Mouse (Mus musculus) neural tube, embryonic 13.5 days (tissue): ENCODE data around the gene Wdr24. TPM values are rescaled to one million over a fixed set of nuclear protein-coding genes. Genes with fewer than 3 reads are reported as not detected.

Source experiments
- ATAC-seq: fragments of 200-750 bp; cut with Nextera tagmentation; 2 replicates; pipeline ENCODE4 v1.8.0; 2017; ENCODE audit warnings: low read depth, mild to moderate bottlenecking, moderate TSS enrichment, moderate library complexity
- H3K27ac ChIP-seq: fragments of 300-500 bp; sonication (generic); replicated peaks from 2 replicates; pipeline ENCODE4 v1.5.1; 2015; ENCODE audit warnings: moderate library complexity, mild to moderate bottlenecking, inconsistent platforms
- H3K27me3 ChIP-seq: fragments of 300-500 bp; sonication (generic); 2 replicates; pipeline ENCODE4 v1.6.1; 2015; ENCODE audit warnings: mild to moderate bottlenecking, inconsistent platforms
- H3K36me3 ChIP-seq: fragments of 300-500 bp; sonication (generic); 2 replicates; pipeline ENCODE4 v1.6.1; 2015; ENCODE audit warnings: mild to moderate bottlenecking, inconsistent platforms
- H3K4me1 ChIP-seq: fragments of 300-500 bp; sonication (generic); replicated peaks from 2 replicates; pipeline ENCODE4 v1.6.1; 2015; ENCODE audit warnings: inconsistent platforms
- H3K4me2 ChIP-seq: fragments of 300-500 bp; sonication (generic); 2 replicates; pipeline ENCODE4 v1.6.1; 2015; ENCODE audit warnings: inconsistent platforms, mild to moderate bottlenecking, moderate library complexity
- H3K4me3 ChIP-seq: fragments of 300-500 bp; sonication (generic); 2 replicates; pipeline ENCODE4 v1.5.1; 2015; ENCODE audit warnings: mild to moderate bottlenecking, inconsistent platforms
- H3K9ac ChIP-seq: fragments of 300-500 bp; sonication (generic); 2 replicates; pipeline ENCODE4 v1.6.1; 2015; ENCODE audit warnings: moderate library complexity, mild to moderate bottlenecking, inconsistent platforms
- H3K9me3 ChIP-seq: fragments of 300-500 bp; sonication (generic); 2 replicates; pipeline ENCODE4 v1.6.1; 2016; ENCODE audit warnings: inconsistent platforms
- WGBS: fragments of 180-500 bp; shearing (Covaris S2); methylation state at CpG from one replicate; pipeline ENCODE4 v1.1.7; 2015; 5-methylcytosine and 5-hydroxymethylcytosine counted together
- polyA plus RNA-seq: library from polyadenylated mRNA; unstranded; fragments of >200 nt; fragmentation: Nextera tagmentation; extraction: Ambion mirVana; gene quantifications from 2 replicates; pipeline ENCODE4 v1.2.1, GENCODE M21; 2015

Gene Wdr24
- 27.0 and 28.3 TPM in 2 replicates for polyA plus RNA-seq

DNA sequence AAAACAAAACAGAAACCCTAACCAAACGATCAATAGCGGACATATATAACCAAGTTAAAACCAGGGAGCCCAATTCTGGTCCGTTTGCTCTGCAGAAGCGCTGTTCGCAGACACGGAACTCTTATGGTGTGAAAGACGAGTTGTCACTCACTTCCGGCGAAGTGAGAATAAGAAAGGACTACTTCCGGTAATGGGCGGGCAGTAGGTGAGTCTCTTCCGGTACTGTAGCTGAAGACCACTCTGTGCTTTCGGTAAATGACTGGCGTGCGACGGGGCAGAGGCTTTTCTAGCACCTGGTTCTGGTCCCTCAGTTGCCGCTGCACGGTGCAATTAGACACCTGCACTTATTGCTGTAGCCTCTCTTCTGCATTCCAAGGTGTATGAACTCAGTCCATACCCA is at the start of gene Wdr24:
Gene Wdr24, plus strand, starts transcription at position 176 of the 400 bp plus-strand sequence.
- H3K4me2 ChIP-seq = peak within 1 kb of the TSS; percentile 99
- ATAC-seq = peak; percentile 44
- peak within 1 kb of the TSS; percentile 91 for H3K9ac ChIP-seq
- peak within 1 kb of the TSS; percentile 76 for H3K27ac ChIP-seq
- peaks cover 45% of the 10 kb centered on the region for H3K36me3 ChIP-seq
- WGBS = 1% methylated on average over 18 of the region's 18 CpGs
- H3K27me3 ChIP-seq = peaks cover 27% of the 10 kb centered on the region
- H3K9me3 ChIP-seq = no peaks in the 10 kb centered on the region
- H3K4me1 ChIP-seq = peaks cover 54% of the 10 kb centered on the region
- H3K4me3 ChIP-seq = peak within 1 kb of the TSS; percentile 69

DNA sequence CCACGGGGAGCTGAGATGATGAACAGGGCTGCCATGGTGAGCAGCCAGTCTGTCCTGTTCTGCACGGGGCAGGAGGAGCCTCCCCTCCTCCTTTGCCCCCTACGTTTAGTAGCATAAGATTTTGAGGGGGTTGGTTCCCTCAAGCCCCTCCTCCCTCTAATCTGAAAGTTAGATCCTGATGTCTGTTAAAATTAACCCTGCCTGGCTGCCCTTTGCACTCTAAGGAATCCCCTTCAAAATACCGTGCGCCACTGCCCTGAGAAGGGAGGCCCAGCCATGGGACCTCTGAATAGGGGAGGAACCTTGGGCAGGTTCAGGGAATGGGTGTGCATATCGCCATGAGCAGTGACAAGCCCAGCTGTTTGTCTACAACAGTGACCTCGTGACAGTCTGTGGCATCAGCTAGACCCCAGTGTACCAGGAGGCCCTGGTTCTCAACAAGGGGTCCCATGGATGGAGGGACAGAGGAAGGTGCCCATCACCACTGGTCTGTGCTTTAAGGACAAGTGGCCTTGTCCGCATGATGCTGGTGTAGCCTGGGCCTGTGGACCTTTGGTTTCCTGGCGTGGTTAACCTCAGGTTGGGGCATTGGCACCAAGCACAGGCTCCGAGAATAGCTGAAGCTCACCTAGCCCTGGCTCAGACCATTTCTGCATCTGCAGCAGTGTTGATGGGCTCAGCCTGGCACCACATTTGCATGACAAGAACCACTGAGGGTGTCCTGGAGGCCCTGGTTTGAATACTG is 47.9 kb upstream of the Wdr24 start:
- ATAC-seq = no peak
- Histone ChIP-seq H3K4me1 (peaks cover 13% of the 10 kb centered on the region), H3K36me3 (peaks cover 18% of the 10 kb centered on the region)

DNA sequence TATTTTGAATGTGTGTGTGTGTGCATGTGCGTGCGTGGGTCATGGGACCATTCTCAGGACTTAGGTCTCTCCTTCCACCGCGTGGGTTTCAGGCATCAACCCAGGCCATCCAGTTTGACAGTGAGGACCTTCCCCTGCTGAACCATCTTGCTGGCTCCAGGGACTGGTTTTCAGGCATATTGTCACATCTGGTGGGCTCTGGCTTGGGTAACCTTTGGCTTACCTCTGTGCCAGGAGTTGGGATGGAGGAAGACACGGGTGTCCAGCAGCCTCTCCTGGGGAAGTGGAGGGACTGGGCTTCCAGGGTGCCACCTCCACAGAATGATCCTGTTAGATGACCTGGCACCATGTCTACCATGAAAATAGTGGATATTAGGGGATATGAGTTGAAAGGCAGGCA is 45.5 kb upstream of the Wdr24 start:
- H3K9me3 ChIP-seq = no peaks in the 10 kb centered on the region
- no peak overlapping the region for H3K27ac ChIP-seq
- H3K4me3 ChIP-seq = no peak overlapping the region
- no peak overlapping the region for H3K4me2 ChIP-seq
- 93% methylated on average over 5 of the region's 5 CpGs for WGBS
- H3K9ac ChIP-seq = no peak overlapping the region
- peaks cover 15% of the 10 kb centered on the region for H3K4me1 ChIP-seq
- H3K27me3 ChIP-seq = no peaks in the 10 kb centered on the region
- ATAC-seq = no peak
- peaks cover 43% of the 10 kb centered on the region for H3K36me3 ChIP-seq

More for the DNA sequence above, 47.9 kb upstream of the Wdr24 start:
- Histone ChIP-seq H3K9me3 (no peaks in the 10 kb centered on the region), H3K27me3 (no peaks in the 10 kb centered on the region), H3K9ac (no peak overlapping the region), H3K4me2 (no peak overlapping the region), H3K4me3 (no peak overlapping the region), H3K27ac (no peak overlapping the region)
- WGBS = 81% methylated on average over 10 of the region's 10 CpGs

DNA sequence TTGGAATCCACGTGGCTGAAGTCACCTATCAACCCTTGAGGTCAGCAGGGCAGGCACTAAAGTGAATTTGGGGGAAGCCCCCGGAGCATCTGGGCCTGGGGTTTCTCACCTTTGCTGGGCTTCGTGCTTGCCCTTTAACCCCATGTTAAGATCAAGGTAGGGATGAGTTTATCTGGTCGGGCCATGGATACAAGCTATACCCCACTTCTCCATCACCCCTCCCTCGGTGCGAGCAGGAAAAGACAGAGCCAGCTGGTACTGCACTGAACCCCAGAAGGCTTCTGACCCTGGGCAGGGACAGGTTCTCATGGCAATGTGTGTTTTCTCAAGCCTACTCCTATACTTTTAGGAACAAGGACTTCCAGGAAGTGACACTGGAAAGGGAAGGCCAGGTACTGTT is 42.1 kb upstream of the Wdr24 start:
- WGBS = 84% methylated on average over 6 of the region's 6 CpGs
- H3K36me3 ChIP-seq = peaks cover 56% of the 10 kb centered on the region

DNA sequence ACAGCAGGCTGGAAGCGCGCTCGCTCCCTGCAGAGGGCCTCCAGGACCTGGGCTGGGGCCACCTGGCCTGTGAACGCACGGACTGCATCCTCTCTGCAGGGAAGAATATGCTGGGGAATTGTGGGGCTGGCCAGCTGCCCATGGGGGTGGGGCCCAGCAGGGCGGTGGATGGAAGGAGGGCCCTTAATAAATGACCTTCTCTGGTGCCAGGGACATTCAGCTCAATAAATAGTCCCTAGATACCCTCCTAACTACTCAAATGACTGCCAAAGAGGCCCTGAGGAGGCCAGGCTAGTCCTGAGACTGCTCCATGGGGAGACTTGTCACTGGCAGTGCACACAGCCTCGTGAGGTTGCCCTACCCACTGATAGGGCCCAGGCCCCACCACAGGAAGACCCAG is 40.3 kb upstream of the Wdr24 start:
- Histone ChIP-seq H3K27ac (no peak overlapping the region), H3K9ac (peak overlapping the region; percentile 89; the same call in 1 of the 2 replicates), H3K9me3 (no peaks in the 10 kb centered on the region), H3K4me2 (peak overlapping the region; percentile 95), H3K4me3 (no peak overlapping the region; the same call in 1 of the 2 replicates), H3K36me3 (peaks cover 63% of the 10 kb centered on the region), H3K4me1 (peaks cover 26% of the 10 kb centered on the region), H3K27me3 (no peaks in the 10 kb centered on the region)
- 59% methylated on average over 7 of the region's 7 CpGs for WGBS
- ATAC-seq = no peak

More for the DNA sequence above, 42.1 kb upstream of the Wdr24 start:
- no peak overlapping the region for H3K9ac ChIP-seq
- H3K27ac ChIP-seq = no peak overlapping the region
- peaks cover 26% of the 10 kb centered on the region for H3K4me1 ChIP-seq
- H3K4me3 ChIP-seq = no peak overlapping the region
- no peaks in the 10 kb centered on the region for H3K27me3 ChIP-seq
- H3K4me2 ChIP-seq = no peak overlapping the region
- H3K9me3 ChIP-seq = no peaks in the 10 kb centered on the region
- ATAC-seq = no peak

DNA sequence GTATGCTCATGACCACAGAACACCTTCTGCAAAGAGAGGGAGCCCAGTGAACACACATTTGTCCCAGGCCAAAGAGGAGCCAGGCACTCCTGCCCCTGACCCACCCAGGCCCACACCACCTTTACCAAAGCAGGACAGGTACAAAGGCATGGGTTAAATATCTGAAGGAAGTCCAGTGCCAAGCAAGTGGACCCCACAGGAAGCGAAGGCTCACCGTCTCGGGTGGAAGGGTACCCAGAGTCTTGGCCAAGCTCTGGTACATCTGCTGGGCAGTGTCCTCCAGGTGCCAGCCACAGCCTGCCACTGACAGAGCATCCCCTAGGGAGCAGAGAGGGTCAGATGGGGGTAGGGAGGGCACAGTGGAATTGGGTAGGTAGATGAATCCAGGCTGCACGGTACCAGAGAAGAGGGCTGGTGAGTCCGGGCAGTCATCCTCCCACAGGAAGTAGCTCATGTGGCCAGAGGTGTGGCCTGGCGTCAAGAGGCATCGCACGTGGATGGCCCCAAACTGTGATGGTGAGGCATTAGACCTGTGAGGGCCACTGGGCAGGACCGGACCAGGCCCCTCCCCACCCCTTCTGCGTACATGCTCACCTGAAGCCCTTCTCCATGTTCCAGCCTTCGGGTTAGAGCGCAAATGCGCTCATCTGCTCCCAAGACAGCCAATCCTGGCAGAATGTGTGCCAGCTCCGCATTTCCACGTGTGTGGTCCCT is 39.4 kb upstream of the Wdr24 start:
- peak overlapping the region; percentile 95 for H3K4me2 ChIP-seq
- 82% methylated on average over 15 of the region's 15 CpGs for WGBS
- H3K9me3 ChIP-seq = no peaks in the 10 kb centered on the region
- no peak for ATAC-seq
- peak overlapping the region; percentile 89; the same call in 1 of the 2 replicates for H3K27ac ChIP-seq
- peaks cover 70% of the 10 kb centered on the region for H3K36me3 ChIP-seq
- peak overlapping the region; percentile 68 for H3K4me3 ChIP-seq
- H3K9ac ChIP-seq = peak overlapping the region; percentile 89
- H3K4me1 ChIP-seq = peaks cover 26% of the 10 kb centered on the region
- H3K27me3 ChIP-seq = no peaks in the 10 kb centered on the region

DNA sequence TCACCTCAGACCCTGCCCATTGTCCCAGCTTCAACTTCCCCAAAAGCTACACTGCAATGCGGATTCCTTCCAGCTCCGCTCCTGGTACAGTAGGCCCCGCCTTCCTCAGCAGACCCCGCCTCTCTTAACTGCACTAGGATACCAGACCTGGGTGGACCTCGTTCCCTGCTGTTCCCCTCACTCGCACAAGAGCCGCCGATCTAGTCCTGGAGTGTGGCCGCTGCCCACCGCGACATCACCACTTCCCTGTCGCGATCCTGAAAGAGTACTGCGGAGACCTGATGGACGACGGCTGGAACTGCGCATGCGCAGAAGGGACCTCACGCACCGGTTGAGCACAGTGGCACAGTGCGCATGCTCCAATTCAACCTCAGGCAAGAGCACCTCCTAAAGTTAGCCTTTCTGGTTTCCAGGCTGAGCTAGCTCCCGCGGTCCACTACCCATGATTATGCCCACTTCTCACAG is 38.1 kb upstream of the Wdr24 start, which contains the start of gene Haghl:
Gene Haghl, minus strand, starts transcription at position 393 of the 465 bp plus-strand sequence.
- peak within 1 kb of the TSS; percentile 89 for H3K27ac ChIP-seq
- no peaks in the 10 kb centered on the region for H3K9me3 ChIP-seq
- no peaks in the 10 kb centered on the region for H3K27me3 ChIP-seq
- peaks cover 27% of the 10 kb centered on the region for H3K4me1 ChIP-seq
- under 1% methylated on average over 23 of the region's 23 CpGs for WGBS
- peak within 1 kb of the TSS; percentile 89 for H3K9ac ChIP-seq
- H3K4me2 ChIP-seq = peak within 1 kb of the TSS; percentile 95
- peak within 1 kb of the TSS; percentile 68 for H3K4me3 ChIP-seq
- peaks cover 69% of the 10 kb centered on the region for H3K36me3 ChIP-seq
- peak; percentile 77 for ATAC-seq

DNA sequence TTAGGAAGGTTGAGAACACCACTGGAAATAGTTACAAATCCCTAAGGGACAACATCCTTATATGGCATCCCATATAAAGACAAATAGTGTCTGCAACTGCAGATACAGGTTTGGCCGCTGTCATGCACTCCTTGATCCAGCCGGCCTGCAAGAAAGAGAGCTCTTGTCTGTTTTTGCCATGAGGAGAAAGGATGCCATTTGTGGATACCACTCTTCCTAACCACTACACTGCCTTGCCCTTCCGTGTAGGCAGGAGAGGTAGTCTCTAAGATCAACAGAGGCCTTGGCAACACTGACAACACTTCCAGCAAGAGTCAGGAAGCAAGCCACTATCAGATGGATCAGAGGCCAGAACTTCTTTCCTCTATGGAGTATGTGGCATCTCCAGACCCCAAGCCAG is 37.1 kb upstream of the Wdr24 start, which contains the start of gene Ccdc78:
Gene Ccdc78, plus strand, starts transcription at position 301 of the 400 bp plus-strand sequence.
- ATAC-seq = no peak
- H3K4me2 ChIP-seq = peak within 1 kb of the TSS; percentile 95
- 85% methylated on average over 3 of the region's 3 CpGs for WGBS
- peak within 1 kb of the TSS; percentile 89 for H3K9ac ChIP-seq
- H3K27me3 ChIP-seq = no peaks in the 10 kb centered on the region
- H3K9me3 ChIP-seq = no peaks in the 10 kb centered on the region
- H3K36me3 ChIP-seq = peaks cover 60% of the 10 kb centered on the region
- H3K4me3 ChIP-seq = peak within 1 kb of the TSS; percentile 68
- peaks cover 36% of the 10 kb centered on the region for H3K4me1 ChIP-seq
- peak within 1 kb of the TSS; percentile 89 for H3K27ac ChIP-seq

DNA sequence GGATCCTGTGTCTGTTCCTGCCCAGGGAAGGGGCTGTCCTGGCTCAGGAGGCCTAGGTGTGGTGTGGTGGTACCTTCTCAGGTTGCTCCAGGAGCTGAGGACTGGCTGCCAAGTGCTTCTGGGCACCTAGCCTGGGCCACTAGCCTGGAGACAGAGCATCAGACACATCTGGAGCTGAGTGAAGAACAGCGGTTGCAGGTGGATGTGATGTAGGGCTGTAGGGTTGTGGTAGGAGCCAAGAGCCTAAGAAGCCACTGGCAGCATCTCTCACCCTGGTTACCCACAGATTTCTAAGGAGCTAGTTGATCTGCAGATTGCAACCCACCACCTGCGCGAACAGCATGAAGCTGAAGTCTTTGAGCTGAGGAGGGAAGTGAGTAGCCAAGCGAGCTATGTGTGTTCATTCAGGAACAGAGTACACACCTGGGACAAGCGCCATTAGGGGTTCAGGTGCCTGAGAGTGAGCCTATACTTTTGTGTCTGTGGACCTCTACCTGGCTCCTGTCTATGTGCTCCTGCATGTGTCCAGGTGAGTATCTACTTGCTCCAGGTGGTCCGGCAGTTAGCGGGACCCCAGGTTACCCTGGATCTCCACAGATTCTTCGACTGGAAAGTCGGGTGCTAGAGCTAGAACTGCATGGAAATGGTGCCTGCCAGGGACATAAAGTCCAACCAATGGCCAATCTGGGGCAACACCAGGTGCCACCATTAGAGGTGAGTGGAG is 36.5 kb upstream of the Wdr24 start:
- H3K27ac ChIP-seq = no peak overlapping the region
- H3K27me3 ChIP-seq = no peaks in the 10 kb centered on the region
- ATAC-seq = no peak
- peaks cover 53% of the 10 kb centered on the region for H3K36me3 ChIP-seq
- no peaks in the 10 kb centered on the region for H3K9me3 ChIP-seq
- H3K4me2 ChIP-seq = no peak overlapping the region
- H3K4me3 ChIP-seq = no peak overlapping the region
- no peak overlapping the region for H3K9ac ChIP-seq
- 91% methylated on average over 9 of the region's 9 CpGs for WGBS
- peaks cover 42% of the 10 kb centered on the region for H3K4me1 ChIP-seq

DNA sequence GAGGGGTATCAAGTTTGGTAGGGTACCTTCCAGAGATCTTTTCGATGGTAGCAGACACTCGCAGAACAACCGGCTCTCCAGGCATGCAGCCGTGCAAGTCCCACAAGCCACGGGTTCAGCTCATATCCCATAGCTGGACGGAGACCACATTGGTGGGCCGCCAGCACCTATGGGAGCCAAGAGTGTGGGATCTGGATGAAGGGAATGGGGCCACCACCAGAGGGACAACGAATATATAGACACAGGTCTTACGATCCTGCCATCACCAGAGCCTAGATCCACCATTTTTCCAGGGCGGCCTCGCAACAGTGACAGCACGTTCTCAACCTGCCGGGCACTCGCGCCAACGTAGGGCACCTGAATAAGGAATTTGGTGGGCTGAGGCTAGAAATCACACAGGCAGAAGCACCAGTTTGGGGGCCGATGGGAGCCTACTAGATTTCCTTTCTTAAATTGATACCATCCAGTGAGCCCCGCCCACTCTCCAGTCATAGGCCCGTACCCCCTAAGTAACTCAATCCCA is 32.0 kb upstream of the Wdr24 start:
- WGBS = 28% methylated on average over 19 of the region's 19 CpGs
- H3K4me1 ChIP-seq = peaks cover 55% of the 10 kb centered on the region

DNA sequence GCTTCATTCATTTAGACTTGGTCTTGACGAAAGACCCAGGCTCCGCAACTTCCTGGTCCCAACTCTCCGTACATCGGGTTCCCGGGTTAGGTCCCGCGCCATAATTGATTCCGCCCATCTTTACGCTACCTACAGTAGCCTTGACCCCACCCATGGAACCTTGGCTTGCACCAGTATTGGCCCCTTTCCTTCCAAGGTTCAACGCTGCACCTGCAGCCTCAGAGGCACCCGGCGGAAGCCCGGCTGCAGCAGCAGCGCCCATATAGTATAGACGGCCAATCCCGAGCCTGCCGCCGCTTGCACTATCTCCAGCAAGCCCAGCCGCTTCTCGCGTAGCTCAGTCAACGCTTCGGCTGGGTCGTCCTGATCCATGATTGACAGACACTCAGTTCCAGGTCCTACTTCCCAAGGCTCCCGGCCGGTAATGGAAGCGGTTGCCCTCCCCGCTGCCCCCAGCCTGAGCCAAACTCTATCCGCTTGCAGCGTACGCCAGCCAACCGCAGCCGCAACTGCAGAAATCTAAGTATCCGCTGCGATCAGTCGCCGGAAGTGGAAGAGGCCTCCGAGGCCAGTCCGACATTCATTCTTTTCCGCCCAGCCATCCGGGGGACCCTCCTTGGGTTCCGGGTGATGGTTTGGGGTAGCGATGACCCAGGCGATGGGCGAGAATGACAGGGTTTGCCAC is 31.4 kb upstream of the Wdr24 start:
- Histone ChIP-seq H3K27ac (peak overlapping the region; percentile 92), H3K4me2 (peak overlapping the region; percentile 92), H3K36me3 (peaks cover 28% of the 10 kb centered on the region), H3K4me3 (peak overlapping the region; percentile 84), H3K4me1 (peaks cover 61% of the 10 kb centered on the region), H3K9ac (peak overlapping the region; percentile 86), H3K9me3 (no peaks in the 10 kb centered on the region), H3K27me3 (no peaks in the 10 kb centered on the region)
- WGBS = under 1% methylated on average over 45 of the region's 45 CpGs
- ATAC-seq = peak; percentile 41

More for the DNA sequence above, 32.0 kb upstream of the Wdr24 start:
- Histone ChIP-seq H3K4me2 (peak overlapping the region; percentile 92), H3K9me3 (no peaks in the 10 kb centered on the region), H3K27me3 (no peaks in the 10 kb centered on the region), H3K4me3 (peak overlapping the region; percentile 84), H3K27ac (peak overlapping the region; percentile 92), H3K9ac (peak overlapping the region; percentile 86), H3K36me3 (peaks cover 30% of the 10 kb centered on the region)
- ATAC-seq = 0 out of 2 replicates have a peak, but pooled peaks have one; percentile 6
